Mouse (Mus musculus) gastrocnemius, postnatal 14 days (tissue): ENCODE data around the gene Cdk4. TPM values are rescaled to one million over a fixed set of nuclear protein-coding genes. Genes with fewer than 3 reads are reported as not detected.

Source experiments
- DNase-seq: peaks from one replicate; pipeline ENCODE4 v3.0.0; 2021; ENCODE audit warnings: mixed read lengths
- intact Hi-C: fragments of 180-260 bp; cut with DNase I; formaldehyde crosslinking; loops from one replicate; pipeline ENCODE4 v1.15.1; 2025; ENCODE audit warnings: low total_unique reads
- total RNA-seq, 2 experiments: library from RNA; stranded (reverse); gene quantifications; 2 replicates each; pipeline ENCODE4 v1.2.3; 2021

The Cdk4 gene
- total RNA-seq, 2 experiments from 2014 or later = 62.5 to 84.0 TPM

GRCm38 (mm10) chr10:127090560-127091411 is 27.5 kb downstream of the Cdk4 start:
- intact Hi-C loops = no loop called here
- peak; percentile 70 for DNase-seq

- peak; percentile 61 for DNase-seq
- intact Hi-C loops = no loop called here
Observed at GRCm38 (mm10) chr10:127091507-127092396, 28.4 kb downstream of the Cdk4 start.

- DNase-seq = no peak
- intact Hi-C loops = no loop called here
Observed at GRCm38 (mm10) chr10:127092742-127093141, 29.4 kb downstream of the Cdk4 start.

DNA sequence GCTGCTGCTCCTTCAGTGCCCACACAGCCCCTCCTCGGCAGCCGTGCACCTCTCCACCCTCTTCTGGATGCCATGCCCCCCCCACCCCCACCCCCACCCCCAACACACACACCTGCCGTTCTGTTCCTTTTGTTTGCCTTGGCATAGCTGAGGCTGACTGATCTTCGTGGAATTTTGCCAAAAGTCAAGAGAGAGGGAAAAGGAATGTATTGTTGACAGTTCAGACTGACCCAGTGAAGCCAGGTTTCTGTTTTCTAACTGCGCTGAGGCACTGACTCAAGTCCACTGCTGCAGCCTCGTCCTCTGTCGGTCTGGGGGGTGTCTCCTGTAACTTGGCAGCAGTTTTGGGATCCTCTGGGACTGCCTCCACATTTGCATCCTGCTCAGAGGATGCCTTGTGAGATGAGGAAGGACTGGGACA is 31.1 kb downstream of the Cdk4 start:
- DNase-seq = no peak
- intact Hi-C loops = no loop called here

DNA sequence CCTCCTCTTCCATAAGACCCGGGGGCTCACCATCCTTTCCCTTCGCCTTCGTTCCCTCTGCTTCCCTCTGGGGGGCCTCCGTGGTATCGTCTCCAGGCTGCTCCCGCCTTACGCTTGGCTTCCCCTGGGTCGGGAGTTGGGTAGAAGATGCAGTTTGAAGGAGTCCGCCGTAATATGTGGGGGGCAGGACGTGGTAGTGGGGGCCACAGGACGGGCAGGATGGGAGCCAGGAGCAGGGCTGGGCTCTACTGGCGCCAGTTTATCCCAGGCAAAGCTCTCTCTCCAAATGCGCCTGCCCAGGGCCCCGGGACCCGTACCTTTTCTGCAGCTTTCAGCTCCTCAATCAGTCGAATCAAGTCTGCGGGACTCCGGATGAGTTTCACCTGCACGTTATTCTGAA is 35.2 kb downstream of the Cdk4 start:
- intact Hi-C loops = no loop called here
- no peak for DNase-seq

- intact Hi-C loops = no loop called here
Observed at GRCm38 (mm10) chr10:127099191-127099590, 35.9 kb downstream of the Cdk4 start.

DNA sequence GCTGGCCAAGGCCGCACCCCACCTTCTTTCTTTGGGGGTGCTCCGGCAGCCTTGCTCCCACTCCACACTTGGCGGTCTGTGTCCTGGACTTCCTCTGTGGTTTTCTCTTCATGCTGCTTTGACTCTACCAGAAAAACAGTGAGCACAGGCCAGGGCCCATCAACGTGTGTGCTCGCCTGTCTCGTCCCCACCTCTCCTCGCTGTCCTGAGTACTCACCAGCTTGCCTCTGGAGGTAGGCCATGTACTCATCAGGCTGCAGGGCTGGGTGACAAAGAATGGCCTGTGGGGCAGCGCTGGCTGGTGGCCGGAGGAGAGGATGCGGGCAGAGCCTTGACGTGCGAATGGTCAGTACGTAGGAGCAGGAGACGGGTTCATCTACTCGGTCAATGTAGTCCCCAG is 36.5 kb downstream of the Cdk4 start:
- intact Hi-C loops = no loop called here
- DNase-seq = no peak

More at GRCm38 (mm10) chr10:127099191-127099590, 35.9 kb downstream of the Cdk4 start:
- no peak for DNase-seq

- intact Hi-C loops = no loop called here
- no peak for DNase-seq
Observed at GRCm38 (mm10) chr10:127100414-127100813, 37.1 kb downstream of the Cdk4 start.

GRCm38 (mm10) chr10:127101151-127101550 is 37.8 kb downstream of the Cdk4 start:
- DNase-seq = no peak
- intact Hi-C loops = no loop called here

- no peak for DNase-seq
- intact Hi-C loops = no loop called here
Observed at GRCm38 (mm10) chr10:127103631-127104030, 40.3 kb downstream of the Cdk4 start.

- no peak for DNase-seq
- intact Hi-C loops = no loop called here
Observed at GRCm38 (mm10) chr10:127107563-127108261, 44.4 kb downstream of the Cdk4 start.

GRCm38 (mm10) chr10:127108262-127108583 is 44.9 kb downstream of the Cdk4 start:
- intact Hi-C loops = no loop called here
- DNase-seq = no peak

GRCm38 (mm10) chr10:127111001-127111887 is 47.9 kb downstream of the Cdk4 start:
- no peak for DNase-seq
- intact Hi-C loops = no loop called here

GRCm38 (mm10) chr10:127114408-127114807 is 51.1 kb downstream of the Cdk4 start:
- DNase-seq = no peak
- intact Hi-C loops = no loop called here

DNA sequence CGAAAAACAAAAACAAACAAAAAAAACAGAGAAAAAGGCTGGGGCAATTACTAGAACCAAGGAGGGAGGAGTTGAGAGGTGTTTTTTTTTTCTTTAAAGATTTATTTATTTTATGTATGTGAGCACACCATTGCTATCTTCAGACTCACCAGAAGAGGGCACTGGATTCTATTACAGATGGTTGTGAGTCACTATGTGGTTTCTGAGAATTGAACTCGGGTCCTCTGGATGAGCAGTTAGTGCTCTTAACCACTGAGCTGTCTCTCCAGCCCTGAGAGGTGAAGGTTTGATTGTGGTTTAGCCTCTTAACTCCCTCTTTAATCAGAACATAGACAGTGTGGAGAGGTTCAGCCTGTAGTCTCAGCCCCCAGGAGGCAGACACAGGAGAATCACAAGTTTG is 51.7 kb downstream of the Cdk4 start:
- intact Hi-C loops = no loop called here
- no peak for DNase-seq
